Mouse (Mus musculus) cortical plate, adult 2 months (tissue): Measurements from ENCODE around the gene Gabbr2.

ENCODE experiments used
- CTCF ChIP-seq: fragments of 200-500 bp; IDR thresholded peaks from 2 replicates; pipeline ENCODE4 v1.5.1; 2011; ENCODE audit warnings: mild to moderate bottlenecking, control low read depth, low read length; ENCODE audit not compliant: insufficient read depth; ENCODE audit errors: extremely low read depth
- POLR2A ChIP-seq: fragments of 200-500 bp; IDR thresholded peaks from 2 replicates; pipeline ENCODE4 v1.6.1; 2011; ENCODE audit warnings: mild to moderate bottlenecking, low read length, control low read depth; ENCODE audit not compliant: insufficient read depth; ENCODE audit errors: extremely low read depth

DNA sequence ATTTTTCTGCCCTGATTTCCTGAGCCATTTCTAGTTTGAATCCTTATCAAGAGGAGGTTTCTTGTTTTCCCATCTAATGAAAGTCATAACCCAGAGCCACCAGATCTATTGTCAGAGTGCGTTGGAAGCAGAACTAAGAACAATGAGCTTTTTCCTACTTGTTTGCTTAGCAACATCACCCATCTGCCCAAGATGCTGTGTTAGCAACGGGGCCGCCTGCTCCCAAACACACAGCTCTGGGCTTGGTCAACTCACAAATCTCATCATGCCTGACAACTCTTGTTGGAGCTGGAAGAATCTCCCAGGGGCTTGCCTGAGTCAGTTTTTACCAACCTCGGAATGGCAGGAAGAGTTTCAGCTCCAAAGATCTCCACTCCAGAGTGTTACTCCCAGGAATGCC, 111.7 kb downstream of the Gabbr2 start:
- no peak for TF ChIP-seq CTCF
- no peak for TF ChIP-seq POLR2A
